Mouse (Mus musculus) Patski (cell line): ENCODE data around the gene Fzr1. TPM values are rescaled to one million over a fixed set of nuclear protein-coding genes. Genes with fewer than 3 reads are reported as not detected.

Experiments used
- ATAC-seq: fragments of 100-300 bp; one replicate; pipeline ENCODE4 v1.8.0; 2021
- CTCF ChIA-PET: fragments of 350-600 bp; sonication (Branson Sonifier 250); formaldehyde crosslinking; loops from one replicate; lab custom pipeline; 2022; ENCODE audit warnings: inconsistent platforms; lab: Charles Lee
- POLR2A ChIA-PET: fragments of 350-600 bp; sonication (Branson Sonifier 250); formaldehyde crosslinking; loops from one replicate; lab custom pipeline; 2022; ENCODE audit warnings: antibody characterized with exemption, inconsistent platforms; lab: Charles Lee
- DNase-seq: peaks from one replicate; pipeline ENCODE4 v3.0.0-alpha.2; 2011; ENCODE audit warnings: low read depth, low spot score
- H3K27me3 ChIP-seq: fragments of 371-371 bp; one replicate; pipeline ENCODE4 v1.5.1; 2021
- CTCF ChIP-seq: fragments of 100-300 bp; IDR thresholded peaks from one replicate; pipeline ENCODE4 v1.5.1; 2021
- in situ Hi-C: fragments of 300-500 bp; cut with MboI; formaldehyde crosslinking; loops from 3 replicates; pipeline ENCODE4 v1.11.1; 2018; ENCODE audit warnings: low pct_unique_long_range_greater_than_20kb, mixed read lengths
- polyA plus RNA-seq: library from polyadenylated mRNA; unstranded; gene quantifications from one replicate; pipeline ENCODE4 v1.2.3, GENCODE M21; 2021

Gene Fzr1
- polyA plus RNA-seq, 1 experiment from 2014 or later = 62.1 TPM

DNA sequence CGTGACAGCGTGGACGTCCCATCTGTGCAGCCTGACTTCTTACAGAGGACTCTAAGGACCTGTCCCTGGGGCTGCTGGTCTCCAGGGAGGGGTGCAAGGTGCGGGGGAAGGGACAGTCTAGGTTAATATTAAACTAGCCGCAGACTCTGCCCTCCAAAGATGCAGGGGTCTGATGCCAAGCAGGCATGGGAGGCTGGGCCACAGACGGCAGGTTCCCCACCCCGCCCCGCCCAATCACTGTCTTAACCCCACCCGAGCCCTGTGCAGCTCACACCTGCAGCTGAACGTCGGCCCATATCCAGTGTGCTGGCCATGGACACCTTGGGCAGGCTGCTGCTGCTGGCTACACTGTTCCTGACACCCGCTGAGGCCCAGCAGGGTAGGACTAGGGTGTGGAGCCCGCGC is 14.5 kb upstream of the Fzr1 start, which contains the start of gene Smim24:
TSS of gene Smim24 (plus strand) at position 271 of the 405 bp plus-strand sequence.
- in situ Hi-C loops = loop anchor here (5.0 kb wide), 1 partner anchor 50 kb away; no protein-coding TSS in a partner anchor
- ChIA-PET POLR2A (interaction anchor here (0.9 kb wide), 1 partner anchor 36 kb away, joined by 3 read pairs; the partner anchor contains the start of gene Mfsd12), CTCF (interaction anchor here (4.5 kb wide), 1 partner anchor 58 kb away, joined by 24 read pairs; no protein-coding TSS in a partner anchor)
- H3K27me3 ChIP-seq = no peaks in the 10 kb centered on the region
- no peak for ATAC-seq
- no peak for TF ChIP-seq CTCF
- no peak for DNase-seq

DNA sequence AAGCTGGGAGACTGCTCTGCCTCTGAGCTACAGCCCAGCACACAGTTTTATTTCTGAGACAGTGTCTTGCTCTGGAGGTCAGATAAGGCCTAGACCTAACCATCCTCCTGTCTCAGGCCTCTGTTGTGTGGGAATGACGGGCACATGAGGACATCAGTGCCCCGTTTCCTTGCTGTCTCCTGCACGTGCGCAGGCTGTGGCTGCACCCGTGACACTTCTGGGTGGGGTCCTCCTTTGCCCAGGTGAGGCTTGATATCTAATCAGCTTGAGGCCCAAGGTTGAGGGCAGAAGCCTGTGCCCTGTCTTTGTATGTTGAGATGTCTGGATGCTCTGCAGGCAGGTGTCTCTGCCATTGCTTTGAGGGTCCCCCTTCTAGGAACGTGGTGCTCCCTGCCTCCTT is 14.0 kb upstream of the Fzr1 start:
- no peak for DNase-seq
- CTCF ChIA-PET = interaction anchor here (4.5 kb wide), 1 partner anchor 59 kb away, joined by 24 read pairs; no protein-coding TSS in a partner anchor

DNA sequence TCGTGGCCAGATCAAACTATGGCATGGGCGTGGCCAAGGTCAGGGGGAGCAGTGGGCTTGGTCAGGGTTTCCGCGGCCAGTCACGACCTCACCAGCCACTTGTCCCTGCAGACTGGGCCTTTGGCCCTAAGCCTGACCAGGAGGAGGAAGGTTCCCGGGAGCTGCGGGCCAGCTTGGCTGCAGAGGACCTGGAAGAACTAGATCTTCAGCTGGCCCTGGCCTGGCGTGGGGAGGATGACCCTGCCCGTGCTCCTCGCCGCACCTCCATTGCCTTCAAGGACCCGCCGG is 12.3 kb upstream of the Fzr1 start:
- CTCF ChIA-PET = interaction anchor here (0.9 to 1.9 kb wide), 5 partner anchors 11 to 98 kb away, joined by 3 to 18 read pairs (median 4); partner anchors contain the start of gene Pip5k1c
- in situ Hi-C loops = loop anchor here (5.0 kb wide), 1 partner anchor 52 kb away; no protein-coding TSS in a partner anchor
- no peak for TF ChIP-seq CTCF
- no peaks in the 10 kb centered on the region for H3K27me3 ChIP-seq
- ATAC-seq (no peak), DNase-seq (no peak)
- POLR2A ChIA-PET = no interaction called here

More for the DNA sequence above, 14.0 kb upstream of the Fzr1 start:
- in situ Hi-C loops = loop anchor here (5.0 kb wide), 1 partner anchor 50 kb away; no protein-coding TSS in a partner anchor
- no peaks in the 10 kb centered on the region for H3K27me3 ChIP-seq
- no peak for TF ChIP-seq CTCF
- POLR2A ChIA-PET = interaction anchor here (0.8 to 0.9 kb wide), 2 partner anchors 11 to 35 kb away, joined by 3 read pairs; partner anchors contain the start of gene Mfsd12
- ATAC-seq = no peak

DNA sequence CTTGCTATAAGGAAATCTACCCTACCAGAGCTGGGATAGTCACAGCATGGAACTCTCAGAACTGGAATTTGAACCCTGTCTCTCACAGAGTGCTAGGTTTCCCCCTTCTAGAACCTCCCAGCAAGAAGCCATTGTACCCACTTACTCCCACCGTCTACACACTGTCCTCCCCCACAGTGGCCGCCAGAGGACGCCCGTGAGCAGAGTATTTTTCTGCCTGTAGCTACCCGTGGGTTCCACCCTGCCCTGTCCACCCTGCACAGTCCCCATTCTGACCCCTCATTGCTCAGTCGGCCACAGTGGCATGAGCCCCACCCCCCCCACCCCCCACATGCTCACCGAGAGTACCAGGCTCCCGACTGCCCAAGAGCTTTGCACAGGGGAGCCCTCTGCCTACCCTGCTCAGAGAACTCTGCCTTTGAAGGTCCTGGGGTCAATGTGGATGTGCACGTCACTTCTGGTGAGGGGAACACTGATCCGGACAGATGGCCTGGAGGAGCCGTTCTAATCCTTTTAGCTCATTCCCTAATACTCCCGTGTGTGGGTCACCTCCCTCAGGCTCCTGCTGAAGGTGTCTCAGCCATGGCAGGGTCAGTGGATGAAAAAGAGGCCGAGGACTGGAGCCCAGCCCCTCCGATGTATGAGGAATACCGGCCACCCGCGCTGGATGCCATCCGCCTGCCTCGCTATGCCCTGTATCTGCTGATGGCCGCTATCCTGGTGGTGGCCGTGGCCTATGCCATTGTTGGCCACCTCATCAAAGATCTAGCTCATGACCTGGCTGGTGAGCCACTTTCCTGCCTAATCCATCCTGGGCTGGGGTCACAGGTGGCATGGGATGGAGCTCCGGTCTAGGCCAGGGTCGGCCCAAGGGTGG is 11.7 kb upstream of the Fzr1 start:
- no peak for TF ChIP-seq CTCF
- ATAC-seq (peak; percentile 56), DNase-seq (no peak)
- CTCF ChIA-PET = interaction anchor here (0.6 to 1.9 kb wide), 12 partner anchors 9 to 244 kb away, joined by 3 to 18 read pairs (median 4); partner anchors contain the start of genes Fzr1 and Pip5k1c
- in situ Hi-C loops = loop anchor here (5.0 kb wide), 1 partner anchor 52 kb away; no protein-coding TSS in a partner anchor
- POLR2A ChIA-PET = interaction anchor here (1.0 kb wide), 1 partner anchor 61 kb away, joined by 3 read pairs; no protein-coding TSS in a partner anchor
- no peaks in the 10 kb centered on the region for H3K27me3 ChIP-seq

DNA sequence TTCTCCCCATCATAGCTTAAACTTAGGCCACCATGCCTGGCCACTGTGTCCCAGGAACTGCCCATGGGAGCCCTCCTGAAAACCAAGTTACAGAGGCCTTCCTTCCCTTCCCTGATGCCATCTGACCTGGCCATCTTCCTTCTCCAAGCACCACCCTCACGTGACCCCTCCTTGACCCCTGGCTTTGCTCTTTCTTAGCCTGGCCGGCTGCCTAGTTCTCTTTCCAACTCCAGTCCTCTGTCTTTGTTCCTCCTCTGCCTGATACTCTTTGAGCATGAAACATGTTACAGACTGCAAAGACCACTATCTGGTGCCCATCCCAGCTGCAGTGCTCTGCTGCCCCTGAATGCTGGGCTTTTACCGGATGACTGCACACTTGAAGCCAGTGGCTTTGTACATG is 11.1 kb upstream of the Fzr1 start:
- CTCF ChIA-PET = interaction anchor here (0.6 to 1.9 kb wide), 6 partner anchors 13 to 92 kb away, joined by 3 to 18 read pairs (median 4); no protein-coding TSS in a partner anchor
- TF ChIP-seq CTCF = no peak
- H3K27me3 ChIP-seq = no peaks in the 10 kb centered on the region
- POLR2A ChIA-PET = interaction anchor here (1.0 kb wide), 1 partner anchor 62 kb away, joined by 3 read pairs; no protein-coding TSS in a partner anchor
- DNase-seq (no peak), ATAC-seq (no peak)
- in situ Hi-C loops = no loop called here

DNA sequence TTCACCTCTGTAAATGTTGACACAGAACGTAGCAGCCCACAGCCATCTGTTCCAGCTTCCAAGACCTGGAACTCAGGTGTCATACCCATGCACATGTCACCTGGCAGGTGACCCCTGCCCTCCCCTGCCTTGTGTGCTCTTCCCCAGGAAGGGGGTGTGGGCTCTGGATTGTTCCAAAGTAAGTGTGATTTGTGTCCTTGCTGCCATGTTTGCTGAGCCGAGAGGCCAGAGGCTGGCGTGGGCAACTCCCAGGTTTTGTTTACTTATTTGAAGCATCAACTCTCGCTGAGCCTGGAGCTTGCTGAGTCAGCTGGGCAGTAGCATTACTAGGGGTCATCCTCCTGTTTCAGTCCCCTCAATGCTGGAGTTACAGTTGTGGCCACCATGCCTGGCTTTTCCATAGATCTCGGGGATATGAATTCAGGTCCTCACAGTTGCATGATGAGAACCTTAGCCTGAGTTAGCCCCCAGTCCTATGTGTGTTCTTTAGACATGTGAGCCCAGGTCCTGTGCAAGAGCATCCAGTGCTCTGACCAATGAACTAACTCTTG is 10.3 kb upstream of the Fzr1 start, which contains the start of gene Gm48552:
TSS of gene Gm48552 (plus strand) at position 501 of the 551 bp plus-strand sequence.
- POLR2A ChIA-PET = no interaction called here
- in situ Hi-C loops = no loop called here
- CTCF ChIA-PET = interaction anchor here (1.4 to 1.9 kb wide), 3 partner anchors 13 to 62 kb away, joined by 3 to 18 read pairs (median 5); no protein-coding TSS in a partner anchor
- ATAC-seq (no peak), DNase-seq (no peak)
- no peak for TF ChIP-seq CTCF
- no peaks in the 10 kb centered on the region for H3K27me3 ChIP-seq

DNA sequence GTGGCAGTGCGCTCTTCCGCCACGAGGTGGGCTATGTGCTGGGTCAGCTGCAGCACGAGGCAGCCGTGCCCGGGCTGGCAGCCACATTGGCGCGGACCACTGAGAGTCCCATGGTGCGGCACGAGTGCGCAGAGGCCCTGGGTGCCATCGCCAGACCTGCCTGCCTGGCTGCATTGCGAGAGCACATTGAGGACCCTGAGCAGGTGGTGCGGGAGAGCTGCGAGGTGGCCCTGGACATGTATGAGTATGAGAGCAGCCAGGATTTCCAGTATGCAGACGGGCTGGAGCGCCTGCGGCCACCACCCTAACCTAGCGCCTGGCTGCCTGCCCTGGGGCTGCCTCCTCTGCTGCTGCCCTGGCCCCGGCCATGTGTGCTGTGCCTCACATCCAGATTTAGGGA is 9.4 kb upstream of the Fzr1 start:
- H3K27me3 ChIP-seq = no peaks in the 10 kb centered on the region
- in situ Hi-C loops = no loop called here
- DNase-seq = no peak
- TF ChIP-seq CTCF = no peak
- ChIA-PET POLR2A (no interaction called here), CTCF (interaction anchor here (0.7 to 1.4 kb wide), 2 partner anchors 14 to 62 kb away, joined by 3 read pairs; no protein-coding TSS in a partner anchor)
- ATAC-seq = no peak

DNA sequence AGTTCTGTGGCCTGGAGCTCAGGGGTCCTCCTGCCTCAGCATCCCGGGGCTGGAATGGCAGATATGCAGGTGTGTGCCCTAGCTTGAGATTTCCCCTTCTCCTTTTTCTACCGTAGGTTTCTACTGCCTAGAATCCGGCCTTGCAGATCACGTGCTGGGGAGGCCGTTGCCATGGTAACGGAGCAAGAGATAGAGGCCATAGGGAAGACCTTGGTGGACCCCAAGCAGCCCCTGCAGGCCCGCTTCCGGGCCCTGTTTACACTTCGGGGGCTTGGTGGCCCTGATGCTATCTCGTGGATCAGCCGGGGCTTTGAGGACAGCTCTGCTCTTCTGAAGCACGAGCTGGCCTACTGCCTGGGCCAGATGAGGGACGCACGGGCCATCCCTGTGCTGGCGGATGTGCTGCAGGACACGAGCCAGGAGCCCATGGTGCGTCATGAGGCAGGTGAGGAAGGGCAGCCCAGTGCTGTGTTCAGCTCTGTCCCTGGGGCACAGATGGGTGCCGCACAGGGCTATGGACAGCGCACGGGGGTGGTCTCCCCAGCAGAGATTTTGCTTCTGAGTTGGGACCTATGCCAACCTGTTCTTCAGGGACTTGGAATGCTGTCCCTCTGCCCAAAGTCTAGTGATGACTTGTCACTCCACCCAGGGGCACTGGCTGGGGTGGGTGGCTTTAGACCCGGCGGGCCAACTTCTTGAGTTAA is 7.4 kb upstream of the Fzr1 start:
- in situ Hi-C loops = no loop called here
- H3K27me3 ChIP-seq = no peaks in the 10 kb centered on the region
- ATAC-seq (no peak), DNase-seq (no peak)
- no peak for TF ChIP-seq CTCF
- ChIA-PET POLR2A (interaction anchor here (1.3 to 1.7 kb wide), 2 partner anchors 8 to 22 kb away, joined by 3 to 4 read pairs; no protein-coding TSS in a partner anchor), CTCF (interaction anchor here (0.9 to 2.2 kb wide), 2 partner anchors 19 to 65 kb away, joined by 3 to 12 read pairs; no protein-coding TSS in a partner anchor)

- POLR2A ChIA-PET = interaction anchor here (1.3 to 1.7 kb wide), 2 partner anchors 9 to 23 kb away, joined by 3 to 4 read pairs; no protein-coding TSS in a partner anchor
- in situ Hi-C loops = no loop called here
These were observed 6.3 kb upstream of the Fzr1 start for GRCm38 (mm10) chr10:81384605-81384982.

More at GRCm38 (mm10) chr10:81384605-81384982, 6.3 kb upstream of the Fzr1 start:
- CTCF ChIA-PET = interaction anchor here (0.6 to 2.2 kb wide), 3 partner anchors 20 to 66 kb away, joined by 3 to 12 read pairs (median 3); no protein-coding TSS in a partner anchor
- no peaks in the 10 kb centered on the region for H3K27me3 ChIP-seq
- no peak for TF ChIP-seq CTCF
- no peak for ATAC-seq
- DNase-seq = no peak
